ENCODE assay signal across 8 mouse cellular contexts in genomic region chr6:13871625-13871958, GRCm38 (mm10). TPM values are rescaled to one million over a fixed set of nuclear protein-coding genes. Genes with fewer than 3 reads are reported as not detected.
DNase-seq lines count a peak whose midpoint lies in the region; ATAC-seq and TF ChIP-seq lines count a peak whose summit lies in the region.

No protein-coding gene starts in this region.

- no peak for DNase-seq in gastrocnemius, adult 2 months
- no peak for DNase-seq in gastrocnemius, adult 8-10 months (ENCODE audit: low spot score in 2 of 2)
- no peak for DNase-seq in forebrain, embryonic 11.5 days (ENCODE audit: low spot score)
- DNase-seq in liver, embryonic 13.5 days, result no peak
- no peak for DNase-seq in adrenal gland, postnatal 25 days
- no peak for DNase-seq in layer of hippocampus, postnatal 10 days (ENCODE audit: low spot score in 2 of 2)
- DNase-seq in adipocyte (ENCODE audit: low spot score), result no peak

- peak; percentile 74 for ATAC-seq in forebrain, embryonic 11.5 days (replicated peaks; ENCODE audit: low FRiP score)
- peak; percentile 70 for ATAC-seq in liver, embryonic 13.5 days (ENCODE audit: low read depth)

- H3K4me1 ChIP-seq in forebrain, embryonic 11.5 days (replicated peaks; ENCODE audit: control insufficient read depth, insufficient read depth, low read length), result 0 out of 2 replicates have a peak, but pooled peaks cover 3% of the 10 kb centered on the region
- H3K4me1 ChIP-seq in liver, embryonic 13.5 days (replicated peaks), result peaks cover 12% of the 10 kb centered on the region

- peak overlapping the region; percentile 6 for H3ac ChIP-seq in C2C12 (ENCODE audit: control insufficient read depth, insufficient read length, low read depth)

- H3K4me3 ChIP-seq in gastrocnemius, adult 2 months, result peak overlapping the region; percentile 82
- peak overlapping the region; percentile 58 for H3K4me3 ChIP-seq in C2C12 (ENCODE audit: insufficient read depth, poor library complexity, severe bottlenecking)
- peak overlapping the region; percentile 56 for H3K4me3 ChIP-seq in forebrain, embryonic 11.5 days (ENCODE audit: low read depth, low read length)
- peak overlapping the region; percentile 70 for H3K4me3 ChIP-seq in liver, embryonic 13.5 days (replicated peaks)

- H3K9me3 ChIP-seq in forebrain, embryonic 11.5 days (ENCODE audit: control insufficient read depth, low read length), result no peaks in the 10 kb centered on the region
- no peaks in the 10 kb centered on the region for H3K9me3 ChIP-seq in liver, embryonic 13.5 days (replicated peaks)

- intact Hi-C loops in gastrocnemius, adult 2 months (cut with DNase I), result loop anchor here (5.0 to 10.0 kb wide), 2 partner anchors 194 to 267 kb away; partner anchors contain the start of genes Bmt2 and Tmem168

- H3K9ac ChIP-seq in forebrain, embryonic 11.5 days (ENCODE audit: low read length), result peak overlapping the region; percentile 64; the same call in 1 of the 2 replicates
- peak overlapping the region; percentile 75 for H3K9ac ChIP-seq in liver, embryonic 13.5 days

- no peaks in the 10 kb centered on the region for H3K27me3 ChIP-seq in C2C12 (ENCODE audit: control insufficient read depth, insufficient read depth, insufficient read length)
- H3K27me3 ChIP-seq in forebrain, embryonic 11.5 days (ENCODE audit: control insufficient read depth, insufficient read depth, low read length), result no peaks in the 10 kb centered on the region
- H3K27me3 ChIP-seq in liver, embryonic 13.5 days, result no peaks in the 10 kb centered on the region

- WGBS in forebrain, embryonic 11.5 days, result 6% methylated on average over 7 of the region's 7 CpGs
- WGBS in liver, embryonic 13.5 days (ENCODE audit: insufficient replicate concordance), result 1% methylated on average over 7 of the region's 7 CpGs

- H3K27ac ChIP-seq in gastrocnemius, adult 2 months, result peak overlapping the region; percentile 89
- H3K27ac ChIP-seq in forebrain, embryonic 11.5 days (ENCODE audit: low read depth, low read length), result no peak overlapping the region
- peak overlapping the region; percentile 68; the same call in 1 of the 2 replicates for H3K27ac ChIP-seq in liver, embryonic 13.5 days

- H3K36me3 ChIP-seq in C2C12 (ENCODE audit: control insufficient read depth, insufficient read depth), result peaks cover 23% of the 10 kb centered on the region
- H3K36me3 ChIP-seq in forebrain, embryonic 11.5 days (ENCODE audit: control insufficient read depth, insufficient read depth, low read length), result no peaks in the 10 kb centered on the region; the same call in 1 of the 2 replicates
- 0 out of 2 replicates have a peak, but pooled peaks cover 9% of the 10 kb centered on the region for H3K36me3 ChIP-seq in liver, embryonic 13.5 days

- H3K4me2 ChIP-seq in forebrain, embryonic 11.5 days (ENCODE audit: low read depth, low read length, severe bottlenecking), result peak overlapping the region; percentile 38; the same call in 1 of the 2 replicates
- H3K4me2 ChIP-seq in liver, embryonic 13.5 days, result peak overlapping the region; percentile 55

- H3K79me2 ChIP-seq in C2C12 (ENCODE audit: control insufficient read depth, insufficient read depth), result peaks cover 9% of the 10 kb centered on the region

- TF ChIP-seq CTCF in gastrocnemius, adult 2 months (IDR thresholded peaks at IDR 0.05), result no peak
- no peak for TF ChIP-seq CTCF in C2C12 (IDR thresholded peaks at IDR 0.05; ENCODE audit: control insufficient read depth, insufficient read depth, insufficient read length)

- H3K79me3 ChIP-seq in C2C12 (ENCODE audit: low read depth), result peaks cover 3% of the 10 kb centered on the region

TF ChIP-seq in C2C12, 6 proteins besides CTCF, POLR2A, EP300 and RAD21:
- TF ChIP-seq CEBPB (IDR thresholded peaks at IDR 0.05; ENCODE audit: low read depth) (no peak), USF1 (IDR thresholded peaks at IDR 0.05; ENCODE audit: low read depth) (no peak), FOSL1 (IDR thresholded peaks at IDR 0.05; ENCODE audit: insufficient read depth, low read length, poor library complexity, severe bottlenecking) (no peak), MYOD1 (IDR thresholded peaks at IDR 0.05; ENCODE audit: control insufficient read depth, insufficient read length, low read depth) (no peak), MAX (IDR thresholded peaks at IDR 0.05) (no peak), MYOG (IDR thresholded peaks at IDR 0.05; ENCODE audit: control insufficient read depth, extremely low read depth, insufficient read length) (no peak)
TF ChIP-seq in C2C12: peak in this region for 0.

RNA-seq across cellular contexts. Expression of gene 2610001J05Rik, which starts 0.3 kb away (rescaled TPM):
- 10 to 100 TPM; 29.3 to 36.1 TPM for total RNA-seq in gastrocnemius, adult 2 months (2021)
- 10 to 100 TPM; 30.3 to 38.3 (median 36.3) TPM for total RNA-seq in gastrocnemius, adult 8-10 months (2022)
- polyA plus RNA-seq in C2C12 (2012; fragmentation: generic; extraction: Trizol), result 63.8 TPM
- 80.8 and 87.1 TPM in 2 replicates for polyA plus RNA-seq in forebrain, embryonic 11.5 days (2014; fragmentation: Nextera tagmentation; extraction: Ambion mirVana)
- polyA plus RNA-seq in liver, embryonic 13.5 days (2015; fragmentation: Nextera tagmentation; extraction: Ambion mirVana), result 54.6 and 55.1 TPM in 2 replicates
- total RNA-seq in adrenal gland, postnatal 25 days (2021), result 43.1 and 46.1 TPM in 2 replicates
- total RNA-seq in layer of hippocampus, postnatal 10 days (2021), result 10 to 100 TPM; 48.8 to 49.1 TPM

RNA-seq across cellular contexts. Expression of gene Gpr85, which starts 31.9 kb away (rescaled TPM):
- under 1 TPM; 0.17 to 0.18 TPM for total RNA-seq in gastrocnemius, adult 2 months (2021)
- under 1 TPM in 3 of 4 experiments, not detected in 1; 0.10 to 0.56 (median 0.31) TPM for total RNA-seq in gastrocnemius, adult 8-10 months (2022)
- 0.98 TPM for polyA plus RNA-seq in C2C12 (2012; fragmentation: generic; extraction: Trizol)
- polyA plus RNA-seq in forebrain, embryonic 11.5 days (2014; fragmentation: Nextera tagmentation; extraction: Ambion mirVana), result 13.3 and 16.4 TPM in 2 replicates
- polyA plus RNA-seq in liver, embryonic 13.5 days (2015; fragmentation: Nextera tagmentation; extraction: Ambion mirVana), result 0.69 and 0.74 TPM in 2 replicates
- 0.95 and 1.6 TPM in 2 replicates for total RNA-seq in adrenal gland, postnatal 25 days (2021)
- 10 to 100 TPM; 52.8 to 53.0 TPM for total RNA-seq in layer of hippocampus, postnatal 10 days (2021)

Comparison
In these comparisons a context has a peak if more than half of its experiments do, and no peak if none do; other contexts are left out.
1. RNA of gene Gpr85, which starts 31.9 kb away (total RNA-seq): 52.8 to 53.0 TPM in layer of hippocampus, postnatal 10 days; 0.95 to 1.6 TPM in adrenal gland, postnatal 25 days, 0.10 to 0.56 TPM in gastrocnemius, adult 8-10 months and 0.17 to 0.18 TPM in gastrocnemius, adult 2 months; every median in the first group is over 10 times any median in the second.
2. Peak in every context shown above with its lines, with median percentiles within 50 percentile points of each other: H3K4me3 ChIP-seq.